8 mouse cellular contexts compared by ENCODE assay signal in the genomic region with DNA sequence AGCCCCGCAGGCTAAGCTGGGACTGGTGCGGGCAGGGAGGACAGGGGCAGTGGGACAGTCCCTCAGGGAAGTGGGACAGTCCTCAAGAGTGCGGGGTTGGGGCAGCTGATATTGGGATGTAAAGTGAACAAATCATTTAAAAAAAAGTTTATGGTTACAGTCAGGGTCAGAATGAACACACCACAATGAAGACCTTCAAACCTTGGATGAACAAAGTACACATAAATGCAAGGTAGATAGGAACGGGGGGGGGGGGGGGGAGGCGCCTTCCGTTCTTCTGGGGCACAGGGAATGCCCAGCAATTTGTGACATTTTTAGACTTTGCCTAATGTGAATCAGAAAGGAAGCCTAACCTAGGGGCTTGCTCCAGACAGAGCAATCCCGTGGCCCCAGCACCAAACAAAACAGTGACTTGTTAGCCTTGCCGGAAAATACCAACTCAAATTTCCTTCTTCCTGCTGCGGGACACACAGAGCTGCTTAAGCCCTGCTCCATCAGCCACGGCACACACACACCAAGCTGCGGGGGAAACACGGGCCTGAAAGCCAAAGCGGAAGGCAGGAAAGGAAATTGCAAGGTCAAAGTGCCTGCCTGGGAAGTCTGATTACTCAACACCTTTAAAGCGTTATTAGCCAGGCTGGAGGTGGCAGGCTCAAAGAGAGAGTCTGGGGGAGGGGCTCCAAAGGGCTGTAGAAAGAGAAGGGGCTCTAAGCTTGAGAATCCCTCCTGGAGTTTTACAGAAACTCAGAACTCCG.
DNase-seq lines count a peak whose midpoint lies in the region; ATAC-seq and TF ChIP-seq lines count a peak whose summit lies in the region.

No protein-coding gene starts in this region.

- peak; percentile 70 for ATAC-seq in limb, embryonic 12.5 days (ENCODE audit: insufficient number of reproducible peaks, insufficient read depth, low FRiP score, low TSS enrichment, low read depth)
- ATAC-seq in midbrain, embryonic 11.5 days (ENCODE audit: low FRiP score), result no peak

- H3K4me1 ChIP-seq in embryonic facial prominence, embryonic 10.5 days, result peaks cover 48% of the 10 kb centered on the region
- peaks cover 57% of the 10 kb centered on the region for H3K4me1 ChIP-seq in limb, embryonic 12.5 days (replicated peaks)
- peaks cover 18% of the 10 kb centered on the region for H3K4me1 ChIP-seq in midbrain, embryonic 11.5 days (ENCODE audit: control insufficient read depth, insufficient read depth, low read length)

- peak overlapping the region; percentile 41 for H3K4me3 ChIP-seq in embryonic facial prominence, embryonic 10.5 days
- 0 out of 2 replicates have a peak overlapping the region, but pooled peaks have one; percentile 0 for H3K4me3 ChIP-seq in limb, embryonic 12.5 days (replicated peaks)
- H3K4me3 ChIP-seq in midbrain, embryonic 11.5 days (ENCODE audit: low read depth, low read length), result no peak overlapping the region
- H3K4me3 ChIP-seq in left cerebral cortex, adult 2 months, result no peak overlapping the region

- WGBS in embryonic facial prominence, embryonic 10.5 days, result 11% methylated on average over 14 of the region's 15 CpGs
- 11% methylated on average over 14 of the region's 15 CpGs for whole genome bisulfite sequencing in limb, embryonic 12.5 days
- 17% methylated on average over 14 of the region's 15 CpGs for WGBS in midbrain, embryonic 11.5 days

- peak overlapping the region; percentile 80 for H3K27ac ChIP-seq in embryonic facial prominence, embryonic 10.5 days (replicated peaks)
- H3K27ac ChIP-seq in limb, embryonic 12.5 days, result peak overlapping the region; percentile 79
- no peak overlapping the region for H3K27ac ChIP-seq in midbrain, embryonic 11.5 days (ENCODE audit: low read depth, low read length)
- H3K27ac ChIP-seq in left cerebral cortex, adult 2 months, result no peak overlapping the region

- H3K36me3 ChIP-seq in embryonic facial prominence, embryonic 10.5 days (replicated peaks), result no peaks in the 10 kb centered on the region
- no peaks in the 10 kb centered on the region for H3K36me3 ChIP-seq in limb, embryonic 12.5 days
- no peaks in the 10 kb centered on the region for H3K36me3 ChIP-seq in midbrain, embryonic 11.5 days (ENCODE audit: control insufficient read depth, insufficient read depth, low read length)

- intact Hi-C loops in heart, postnatal 25 days (cut with DNase I), result loop anchor here (5.0 kb wide), 1 partner anchor 58 kb away; no protein-coding TSS in a partner anchor
- intact Hi-C loops in left cerebral cortex, adult 2 months (cut with DNase I), result no loop called here

- H3K4me2 ChIP-seq in limb, embryonic 12.5 days, result peak overlapping the region; percentile 45
- H3K4me2 ChIP-seq in midbrain, embryonic 11.5 days, result peak overlapping the region; percentile 15; the same call in 1 of the 2 replicates

- H3K9me3 ChIP-seq in embryonic facial prominence, embryonic 10.5 days, result no peaks in the 10 kb centered on the region
- no peaks in the 10 kb centered on the region for H3K9me3 ChIP-seq in limb, embryonic 12.5 days
- 0 out of 2 replicates have a peak, but pooled peaks cover 4% of the 10 kb centered on the region for H3K9me3 ChIP-seq in midbrain, embryonic 11.5 days (ENCODE audit: control insufficient read depth, low read length)

- peaks cover 7% of the 10 kb centered on the region for H3K27me3 ChIP-seq in embryonic facial prominence, embryonic 10.5 days (replicated peaks; ENCODE audit: low read depth, poor library complexity, severe bottlenecking)
- H3K27me3 ChIP-seq in limb, embryonic 12.5 days, result peaks cover 3% of the 10 kb centered on the region; the same call in 1 of the 2 replicates
- no peaks in the 10 kb centered on the region for H3K27me3 ChIP-seq in midbrain, embryonic 11.5 days (ENCODE audit: control insufficient read depth, insufficient read depth, low read length)

- 0 out of 2 replicates have a peak overlapping the region, but pooled peaks have one; percentile 5 for H3K9ac ChIP-seq in limb, embryonic 12.5 days (replicated peaks)
- H3K9ac ChIP-seq in midbrain, embryonic 11.5 days (ENCODE audit: low read length), result no peak overlapping the region

- DNase-seq in ES-CJ7 (ENCODE audit: low read depth, low spot score), result peak; percentile 60
- DNase-seq in embryonic facial prominence, embryonic 10.5 days (ENCODE audit: low spot score), result peak; percentile 72
- DNase-seq in heart, postnatal 25 days (ENCODE audit: low spot score), result peak; percentile 27
- peak; percentile 89 for DNase-seq in midbrain, embryonic 11.5 days (ENCODE audit: low spot score, missing footprints)
- DNase-seq in yolk sac, embryonic 10.5 days (ENCODE audit: low spot score), result peak; percentile 81
- DNase-seq in cerebellum, adult 11-12 months, result no peak
- no peak for DNase-seq in left cerebral cortex, adult 2 months (ENCODE audit: extremely low spot score in 1 of 2, low spot score in 2 of 2)

- no peak for TF ChIP-seq CTCF in left cerebral cortex, adult 2 months (IDR thresholded peaks at IDR 0.05)

Comparison
In these comparisons a context has a peak if more than half of its experiments do, and no peak if none do; other contexts are left out.
1. DNase-seq: peak in ES-CJ7 (single experiment), embryonic facial prominence, embryonic 10.5 days (single experiment), heart, postnatal 25 days (single experiment), midbrain, embryonic 11.5 days (single experiment) and yolk sac, embryonic 10.5 days (single experiment); none in cerebellum, adult 11-12 months (single experiment) and left cerebral cortex, adult 2 months (0 of 2).
2. H3K27ac ChIP-seq: peak in embryonic facial prominence, embryonic 10.5 days (single experiment) and limb, embryonic 12.5 days (single experiment); none in midbrain, embryonic 11.5 days (single experiment) and left cerebral cortex, adult 2 months (single experiment).
3. H3K4me3 ChIP-seq: peak in embryonic facial prominence, embryonic 10.5 days (single experiment) and limb, embryonic 12.5 days (single experiment); none in midbrain, embryonic 11.5 days (single experiment) and left cerebral cortex, adult 2 months (single experiment).